Mouse (Mus musculus): ENCODE measurements around the gene Fgd2. TPM values are rescaled to one million over a fixed set of nuclear protein-coding genes. Genes with fewer than 3 reads are reported as not detected.

Gene Fgd2
- polyA plus RNA-seq, 1 experiment from 2014 or later = 3.0 TPM

DNA sequence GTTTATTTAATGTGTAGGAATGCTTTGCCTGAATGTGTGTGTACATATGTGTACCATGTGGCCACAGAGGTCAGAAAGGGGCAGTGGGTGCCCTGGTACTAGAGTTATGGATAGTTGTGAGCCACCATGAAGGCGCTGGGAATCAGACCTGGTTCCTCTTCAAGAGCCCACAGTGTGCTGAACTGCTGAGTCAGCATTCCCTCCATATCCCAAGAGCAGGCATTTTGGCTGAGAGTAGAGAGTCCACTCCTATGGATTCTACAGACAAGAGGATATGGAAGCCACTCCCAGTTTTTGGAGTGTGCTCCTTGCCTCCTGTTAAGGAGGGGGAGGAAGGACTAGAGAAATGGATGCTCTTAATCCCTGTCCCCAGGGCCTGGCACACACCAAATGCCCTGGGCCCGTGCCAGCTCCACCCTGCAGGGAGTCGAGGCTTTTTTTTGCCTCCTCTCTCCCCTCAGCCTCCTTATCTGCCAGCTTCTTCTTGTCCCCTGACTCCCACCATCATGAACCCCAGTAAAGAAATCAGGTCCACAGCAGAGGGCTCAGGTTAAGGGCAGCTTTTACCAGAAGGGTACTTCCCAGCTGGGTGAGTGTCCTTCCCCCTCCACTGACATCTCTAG lies 58.2 kb downstream of the Fgd2 start:
- no peak overlapping the region for H3K4me2 ChIP-seq
- WGBS = 66% methylated on average over 3 of the region's 3 CpGs
- H3K27me3 ChIP-seq = 0 out of 2 replicates have a peak, but pooled peaks cover 7% of the 10 kb centered on the region
- no peak overlapping the region for H3K4me3 ChIP-seq
- H3K27ac ChIP-seq = no peak overlapping the region
- no peaks in the 10 kb centered on the region for H3K36me3 ChIP-seq
- peaks cover 40% of the 10 kb centered on the region for H3K4me1 ChIP-seq (replicated peaks)
- no peak for ATAC-seq (replicated peaks; ENCODE audit: insufficient number of reproducible peaks, insufficient read depth, low FRiP score, low read depth)
- H3K9me3 ChIP-seq (replicated peaks) = no peaks in the 10 kb centered on the region
- no peak overlapping the region for H3K9ac ChIP-seq

DNA sequence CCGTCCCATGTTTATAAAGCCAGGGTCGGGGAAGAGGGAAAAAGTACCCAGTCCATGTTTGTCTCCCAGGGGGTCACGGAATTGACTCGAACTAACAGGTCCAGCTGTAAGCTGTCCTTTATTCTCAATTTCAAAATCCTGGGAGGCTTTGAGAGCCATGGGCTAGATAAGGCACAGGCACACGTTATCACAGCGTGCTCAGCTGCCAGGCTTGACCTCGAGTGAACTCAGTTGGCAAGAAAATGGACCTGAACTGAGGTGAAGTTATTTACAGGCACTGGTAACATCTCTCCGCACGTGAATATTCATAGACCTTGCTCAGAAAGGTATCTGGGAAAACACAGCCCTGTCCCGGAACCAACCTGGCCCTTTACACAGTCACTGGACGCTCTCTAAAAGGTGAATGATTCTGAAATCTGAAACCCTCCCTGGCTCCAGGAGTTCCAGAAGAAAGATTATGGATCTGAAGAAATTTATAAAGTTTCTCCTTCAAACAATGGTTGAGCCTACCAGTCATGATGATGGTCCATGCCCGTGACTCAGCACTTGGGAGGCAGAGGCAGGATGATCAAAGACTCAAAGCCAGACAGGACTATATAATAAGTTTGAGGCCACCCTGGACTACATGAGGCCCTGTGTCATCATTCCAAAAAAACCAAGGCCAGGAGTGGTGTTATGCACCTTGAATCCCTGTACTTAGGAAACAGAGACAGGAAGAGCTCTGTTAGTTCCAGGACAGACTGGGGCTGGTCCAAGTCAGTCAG lies 59.4 kb downstream of the Fgd2 start:
- H3K9ac ChIP-seq = no peak overlapping the region
- no peak for ATAC-seq (replicated peaks; ENCODE audit: insufficient number of reproducible peaks, insufficient read depth, low FRiP score, low read depth)
- peak overlapping the region; percentile 54 for H3K27ac ChIP-seq

DNA sequence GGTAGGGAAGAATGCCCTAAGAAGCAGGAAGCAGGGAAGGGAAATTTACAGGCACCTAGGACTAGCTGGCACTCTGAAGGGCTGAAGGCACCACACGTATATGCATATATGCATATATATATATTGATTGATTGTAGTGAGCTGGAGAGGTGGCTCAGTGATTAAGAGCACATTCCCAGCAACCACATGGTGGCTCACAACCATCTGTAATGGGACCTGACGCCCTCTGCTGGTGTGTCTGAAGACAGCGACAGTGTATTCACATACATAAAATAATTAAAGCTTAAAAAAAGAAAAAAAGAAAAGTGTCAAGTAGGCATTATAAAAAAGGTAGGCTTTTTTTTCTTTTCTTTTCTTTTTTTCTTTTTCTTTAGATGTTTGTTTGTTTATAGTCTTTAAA lies 60.6 kb downstream of the Fgd2 start:
- Histone ChIP-seq H3K4me2 (no peak overlapping the region), H3K4me1 (replicated peaks) (peaks cover 35% of the 10 kb centered on the region), H3K36me3 (no peaks in the 10 kb centered on the region), H3K27me3 (no peaks in the 10 kb centered on the region), H3K4me3 (no peak overlapping the region), H3K9ac (no peak overlapping the region), H3K27ac (no peak overlapping the region), H3K9me3 (replicated peaks) (no peaks in the 10 kb centered on the region)
- 85% methylated on average over 3 of the region's 3 CpGs for WGBS
- no peak for ATAC-seq (replicated peaks; ENCODE audit: insufficient number of reproducible peaks, insufficient read depth, low FRiP score, low read depth)

More for the DNA sequence above, 59.4 kb downstream of the Fgd2 start:
- Histone ChIP-seq H3K4me3 (no peak overlapping the region), H3K27me3 (0 out of 2 replicates have a peak, but pooled peaks cover 7% of the 10 kb centered on the region), H3K4me1 (replicated peaks) (peaks cover 44% of the 10 kb centered on the region), H3K36me3 (no peaks in the 10 kb centered on the region), H3K9me3 (replicated peaks) (no peaks in the 10 kb centered on the region), H3K4me2 (no peak overlapping the region)
- 40% methylated on average over 12 of the region's 12 CpGs for WGBS

DNA sequence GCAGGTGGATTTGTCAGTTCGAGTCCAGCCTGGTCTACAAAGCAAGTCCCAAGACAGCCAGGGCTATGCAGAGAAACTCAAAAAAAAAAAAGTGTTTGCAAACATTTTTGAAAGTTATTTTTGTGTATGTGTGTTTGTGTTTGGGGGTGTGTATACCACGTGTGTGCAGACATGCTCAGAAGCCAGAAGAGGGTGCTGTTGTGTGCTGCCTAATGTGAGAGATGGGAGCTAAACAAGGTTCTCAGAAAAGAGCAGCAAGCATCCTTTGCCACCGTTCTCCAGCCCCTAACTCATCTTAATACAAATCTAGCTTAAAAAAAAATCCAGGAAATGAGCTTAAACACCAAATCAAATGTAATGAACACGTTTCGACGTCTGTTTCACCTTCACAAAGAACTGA lies 61.6 kb downstream of the Fgd2 start:
- Histone ChIP-seq H3K27me3 (no peaks in the 10 kb centered on the region), H3K4me1 (replicated peaks) (peaks cover 30% of the 10 kb centered on the region), H3K27ac (no peak overlapping the region), H3K9me3 (replicated peaks) (no peaks in the 10 kb centered on the region), H3K36me3 (no peaks in the 10 kb centered on the region), H3K4me2 (no peak overlapping the region), H3K9ac (no peak overlapping the region), H3K4me3 (no peak overlapping the region)
- no peak for ATAC-seq (replicated peaks; ENCODE audit: insufficient number of reproducible peaks, insufficient read depth, low FRiP score, low read depth)
- WGBS = 87% methylated on average over 6 of the region's 6 CpGs

DNA sequence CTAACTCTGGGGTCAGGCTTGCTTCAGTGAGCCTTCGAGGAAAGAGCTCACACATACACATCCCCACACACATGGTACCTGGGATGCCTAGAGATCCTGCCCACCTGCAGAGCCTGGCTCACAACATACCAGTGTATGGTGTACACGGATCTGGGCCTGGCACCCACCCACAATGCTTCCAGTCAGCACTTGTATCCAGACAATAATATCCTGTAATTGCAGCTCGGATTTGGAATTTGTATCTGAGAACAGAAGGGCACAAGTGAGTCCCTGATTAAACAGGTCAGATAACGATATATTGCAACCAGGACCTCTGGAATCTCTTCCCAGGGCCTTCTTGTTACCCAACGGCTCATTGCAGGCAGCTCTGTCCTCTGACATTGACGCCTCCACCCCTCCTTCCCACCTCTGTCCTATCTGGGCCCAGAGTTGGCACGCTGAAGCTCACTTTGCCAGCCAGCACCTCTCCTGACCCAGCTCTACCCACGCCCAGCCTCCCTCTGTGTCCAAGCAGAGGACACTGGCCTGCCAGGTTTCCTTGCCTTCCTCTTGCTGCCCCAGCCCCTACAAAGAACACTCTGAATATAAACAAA lies 62.3 kb downstream of the Fgd2 start:
- no peak for ATAC-seq (replicated peaks; ENCODE audit: insufficient number of reproducible peaks, insufficient read depth, low FRiP score, low read depth)
- Histone ChIP-seq H3K4me1 (replicated peaks) (peaks cover 30% of the 10 kb centered on the region), H3K36me3 (no peaks in the 10 kb centered on the region), H3K9me3 (replicated peaks) (no peaks in the 10 kb centered on the region), H3K27me3 (no peaks in the 10 kb centered on the region), H3K4me2 (no peak overlapping the region), H3K9ac (no peak overlapping the region), H3K27ac (peak overlapping the region; percentile 32), H3K4me3 (no peak overlapping the region)
- WGBS = 58% methylated on average over 8 of the region's 8 CpGs

DNA sequence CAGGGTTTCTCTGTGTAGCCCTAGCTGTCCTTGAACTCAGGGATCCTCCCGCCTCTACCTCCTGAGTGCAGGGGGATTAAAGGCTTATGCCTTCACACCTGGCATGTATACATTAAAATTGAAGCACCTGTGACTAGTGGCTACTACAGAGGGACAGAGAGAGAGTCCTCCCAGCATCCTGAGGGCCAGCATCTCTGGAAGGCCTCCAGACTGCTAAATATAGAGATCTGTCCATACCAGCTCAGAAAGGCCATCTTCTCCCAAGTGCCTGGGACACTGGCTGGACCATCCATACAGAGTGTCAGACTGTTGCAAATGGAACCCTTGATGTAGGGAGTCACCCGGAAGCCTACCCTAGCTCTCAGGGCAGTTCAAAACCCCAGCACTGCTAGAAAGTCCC lies 63.3 kb downstream of the Fgd2 start:
- Histone ChIP-seq H3K36me3 (no peaks in the 10 kb centered on the region), H3K27ac (no peak overlapping the region)

DNA sequence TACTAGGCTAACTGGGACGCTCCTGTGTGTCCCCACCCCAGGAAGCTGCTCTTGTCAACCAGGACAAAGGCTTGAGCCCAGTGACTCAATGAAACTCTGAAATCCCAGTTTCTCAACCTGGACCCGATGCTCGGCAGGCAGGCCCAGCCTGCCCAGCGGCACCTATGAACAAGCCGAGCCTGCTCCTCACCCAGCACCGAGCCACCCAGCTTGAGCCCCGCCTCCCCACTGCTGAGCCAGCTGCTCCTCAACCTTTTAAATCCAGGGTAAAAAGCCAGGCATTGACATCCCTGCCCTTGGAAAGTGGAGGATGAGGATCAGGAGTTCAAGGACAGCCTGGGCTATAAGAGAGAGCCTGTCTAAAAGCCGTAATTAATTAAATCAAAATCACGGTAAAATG lies 64.6 kb downstream of the Fgd2 start:
- H3K9me3 ChIP-seq (replicated peaks) = no peaks in the 10 kb centered on the region
- H3K27ac ChIP-seq = no peak overlapping the region
- H3K4me2 ChIP-seq = no peak overlapping the region
- H3K27me3 ChIP-seq = no peaks in the 10 kb centered on the region
- no peak for ATAC-seq (replicated peaks; ENCODE audit: insufficient number of reproducible peaks, insufficient read depth, low FRiP score, low read depth)
- H3K4me1 ChIP-seq (replicated peaks) = peaks cover 22% of the 10 kb centered on the region
- H3K9ac ChIP-seq = no peak overlapping the region
- H3K4me3 ChIP-seq = no peak overlapping the region
- WGBS = 82% methylated on average over 9 of the region's 9 CpGs
- no peaks in the 10 kb centered on the region for H3K36me3 ChIP-seq

More for the DNA sequence above, 63.3 kb downstream of the Fgd2 start:
- Histone ChIP-seq H3K4me1 (replicated peaks) (peaks cover 33% of the 10 kb centered on the region), H3K4me2 (no peak overlapping the region), H3K4me3 (no peak overlapping the region), H3K27me3 (no peaks in the 10 kb centered on the region), H3K9ac (no peak overlapping the region), H3K9me3 (replicated peaks) (no peaks in the 10 kb centered on the region)
- ATAC-seq (replicated peaks; ENCODE audit: insufficient number of reproducible peaks, insufficient read depth, low FRiP score, low read depth) = no peak
- WGBS = 89% methylated on average over 2 of the region's 2 CpGs

DNA sequence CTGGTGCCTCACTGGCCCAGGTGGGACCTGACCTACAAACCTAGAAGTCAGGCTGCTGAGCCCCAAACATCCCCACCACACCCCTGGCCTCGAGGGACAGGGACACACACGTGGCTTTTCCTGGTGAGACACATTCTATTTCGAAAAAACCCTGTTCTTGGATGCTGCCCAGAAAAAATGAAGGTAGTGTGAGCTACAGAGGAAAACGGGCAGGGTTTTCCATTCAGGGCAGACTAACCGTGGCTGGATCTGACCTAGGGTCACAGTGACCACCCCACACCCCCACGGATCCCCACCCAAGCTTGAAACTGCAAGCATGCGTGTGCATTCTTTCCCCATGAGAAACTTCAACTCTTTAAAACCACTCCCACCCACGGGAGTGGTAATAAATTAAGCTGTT lies 67.5 kb downstream of the Fgd2 start:
- Histone ChIP-seq H3K4me3 (no peak overlapping the region), H3K4me2 (no peak overlapping the region), H3K9ac (no peak overlapping the region), H3K36me3 (no peaks in the 10 kb centered on the region), H3K27me3 (no peaks in the 10 kb centered on the region), H3K27ac (no peak overlapping the region), H3K9me3 (replicated peaks) (no peaks in the 10 kb centered on the region), H3K4me1 (replicated peaks) (peaks cover 30% of the 10 kb centered on the region)
- WGBS = 41% methylated on average over 8 of the region's 8 CpGs
- ATAC-seq (replicated peaks; ENCODE audit: insufficient number of reproducible peaks, insufficient read depth, low FRiP score, low read depth) = no peak

DNA sequence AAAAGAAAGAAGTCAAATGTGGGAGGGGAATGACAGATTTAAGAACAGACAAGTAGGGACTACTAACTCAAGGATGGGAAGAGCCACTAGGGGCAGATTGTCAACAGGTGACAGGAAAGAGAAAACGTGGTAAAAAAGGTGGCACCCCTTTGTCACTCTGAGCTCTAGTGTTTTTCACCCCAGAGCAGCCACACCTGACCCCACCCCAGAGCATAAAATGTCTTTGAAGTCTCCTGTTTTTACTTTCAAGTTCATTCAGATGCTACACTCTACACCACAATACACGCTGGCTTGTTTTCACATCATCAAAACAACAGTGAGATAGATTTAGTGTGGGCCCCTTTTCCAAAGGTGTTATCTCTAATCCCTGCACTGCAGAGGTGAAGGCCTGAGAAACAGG lies 68.1 kb downstream of the Fgd2 start:
- Histone ChIP-seq H3K27me3 (no peaks in the 10 kb centered on the region), H3K9me3 (replicated peaks) (no peaks in the 10 kb centered on the region), H3K9ac (no peak overlapping the region), H3K27ac (no peak overlapping the region), H3K4me3 (no peak overlapping the region), H3K36me3 (no peaks in the 10 kb centered on the region), H3K4me1 (replicated peaks) (peaks cover 33% of the 10 kb centered on the region), H3K4me2 (no peak overlapping the region)
- no peak for ATAC-seq (replicated peaks; ENCODE audit: insufficient number of reproducible peaks, insufficient read depth, low FRiP score, low read depth)
- 20% methylated on average over 2 of the region's 2 CpGs for WGBS
